22 mouse cellular contexts compared by ENCODE assay signal in the genomic region with DNA sequence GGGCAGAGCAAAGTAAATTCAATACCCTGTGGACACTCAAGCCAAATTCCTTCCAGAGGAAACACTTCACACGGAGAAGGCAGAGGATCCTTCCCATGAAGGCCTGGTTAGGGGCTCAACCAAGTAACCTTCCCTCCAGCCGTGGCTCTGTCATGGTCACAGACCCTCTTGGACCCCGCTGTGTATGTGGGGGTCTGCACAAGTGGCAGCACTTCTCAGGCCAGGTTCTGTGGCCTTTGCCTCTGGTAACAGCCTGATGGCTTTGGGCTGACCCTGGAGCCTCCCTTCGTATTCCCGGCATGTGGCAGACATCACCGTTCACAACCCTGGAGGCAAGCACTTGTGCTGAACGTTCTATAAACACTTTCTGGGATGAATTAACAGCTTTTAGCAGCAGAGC. TPM values are rescaled to one million over a fixed set of nuclear protein-coding genes. Genes with fewer than 3 reads are reported as not detected.
"Had no signal": no experiment of that assay in that cellular context is flagged by ENCODE, and none has a peak within 500 bp of the region (broad histone marks: within the 10 kb centered on the region; RNA-seq: fewer than 3 reads in every experiment).

No protein-coding gene starts in this region.

- H3K4me3 ChIP-seq: layer of hippocampus, adult 2 months; limb, embryonic 13.5 days; liver, embryonic 13.5 days; megakaryocyte, embryonic 14.5 days; midbrain, embryonic 10.5 days; midbrain, embryonic 13.5 days; myocyte; neural tube, embryonic 13.5 days; stomach, embryonic 15.5 days had no signal

- H3K4me1 ChIP-seq: liver, embryonic 13.5 days; megakaryocyte, embryonic 14.5 days; midbrain, embryonic 13.5 days; neural tube, embryonic 13.5 days; stomach, embryonic 15.5 days had no signal

- H3K9me3 ChIP-seq: limb, embryonic 13.5 days; liver, embryonic 13.5 days; megakaryocyte, embryonic 14.5 days; midbrain, embryonic 10.5 days; midbrain, embryonic 13.5 days; neural tube, embryonic 13.5 days; stomach, embryonic 15.5 days had no signal

- H3K9ac ChIP-seq: limb, embryonic 13.5 days; liver, embryonic 13.5 days; midbrain, embryonic 13.5 days; neural tube, embryonic 13.5 days; stomach, embryonic 15.5 days had no signal

- H3K27ac ChIP-seq: kidney, postnatal 0 days; layer of hippocampus, adult 2 months; limb, embryonic 13.5 days; liver, embryonic 13.5 days; midbrain, embryonic 10.5 days; midbrain, embryonic 13.5 days; neural tube, embryonic 13.5 days; stomach, embryonic 15.5 days had no signal

- H3K27me3 ChIP-seq: limb, embryonic 13.5 days; liver, embryonic 13.5 days; megakaryocyte, embryonic 14.5 days; midbrain, embryonic 13.5 days; neural tube, embryonic 13.5 days; stomach, embryonic 15.5 days had no signal

- ATAC-seq: inflammation-experienced regulatory T-cells, adult 6 months; midbrain, embryonic 13.5 days; midbrain, embryonic 16.5 days had no signal

- H3K4me2 ChIP-seq: limb, embryonic 13.5 days; liver, embryonic 13.5 days; midbrain, embryonic 13.5 days; neural tube, embryonic 13.5 days; stomach, embryonic 15.5 days had no signal

- DNase-seq: kidney, adult 2 months; kidney, postnatal 25 days; layer of hippocampus, adult 9-11 months; liver, embryonic 13.5 days; lung, adult 2 months; lung, postnatal 36 days; retina, postnatal 1 day; thymus, adult 18-20 months; thymus, postnatal 36 days had no signal

- H3K36me3 ChIP-seq: limb, embryonic 13.5 days; liver, embryonic 13.5 days; midbrain, embryonic 10.5 days; midbrain, embryonic 13.5 days; neural tube, embryonic 13.5 days; stomach, embryonic 15.5 days had no signal

RNA-seq across cellular contexts. Expression of a gene that starts 14.3 kb away (rescaled TPM):
- total RNA-seq: monocyte, adult 5-6 weeks; neutrophil, adult 5-6 weeks had no signal
- polyA plus RNA-seq: midbrain, embryonic 10.5 days had no signal
